Mouse (Mus musculus) bone marrow macrophage, adult 2 months (primary cell): ENCODE results near the gene Tgfbi. TPM values are rescaled to one million over a fixed set of nuclear protein-coding genes. Genes with fewer than 3 reads are reported as not detected.

Experiments
- H3K27ac ChIP-seq: 2 replicates; pipeline ENCODE4 v1.5.1; 2012; ENCODE audit warnings: low read depth, low read length; ENCODE audit not compliant: insufficient read depth
- H3K4me1 ChIP-seq: 2 replicates; pipeline ENCODE4 v1.6.1; 2012; ENCODE audit warnings: low read length; ENCODE audit not compliant: control insufficient read depth, insufficient read depth
- H3K4me3 ChIP-seq: 2 replicates; pipeline ENCODE4 v1.5.1; 2012; ENCODE audit warnings: mild to moderate bottlenecking, low read length, moderate library complexity; ENCODE audit not compliant: insufficient read depth
- CTCF ChIP-seq: IDR thresholded peaks from 2 replicates; pipeline ENCODE4 v1.5.1; 2012; ENCODE audit warnings: low read depth, mild to moderate bottlenecking, low read length, moderate library complexity
- POLR2A ChIP-seq: IDR thresholded peaks from 2 replicates; pipeline ENCODE4 v1.6.1; 2012; ENCODE audit warnings: mild to moderate bottlenecking, low read depth, low read length, borderline replicate concordance
- polyA plus RNA-seq: library from polyadenylated mRNA; stranded (reverse); fragments of >200 nt; gene quantifications from 2 replicates; pipeline ENCODE4 v1.2.4, GENCODE M21; 2012; ENCODE audit not compliant: missing spikeins, insufficient read depth, insufficient read length

Tgfbi gene
- 386 and 398 TPM in 2 replicates for polyA plus RNA-seq

DNA sequence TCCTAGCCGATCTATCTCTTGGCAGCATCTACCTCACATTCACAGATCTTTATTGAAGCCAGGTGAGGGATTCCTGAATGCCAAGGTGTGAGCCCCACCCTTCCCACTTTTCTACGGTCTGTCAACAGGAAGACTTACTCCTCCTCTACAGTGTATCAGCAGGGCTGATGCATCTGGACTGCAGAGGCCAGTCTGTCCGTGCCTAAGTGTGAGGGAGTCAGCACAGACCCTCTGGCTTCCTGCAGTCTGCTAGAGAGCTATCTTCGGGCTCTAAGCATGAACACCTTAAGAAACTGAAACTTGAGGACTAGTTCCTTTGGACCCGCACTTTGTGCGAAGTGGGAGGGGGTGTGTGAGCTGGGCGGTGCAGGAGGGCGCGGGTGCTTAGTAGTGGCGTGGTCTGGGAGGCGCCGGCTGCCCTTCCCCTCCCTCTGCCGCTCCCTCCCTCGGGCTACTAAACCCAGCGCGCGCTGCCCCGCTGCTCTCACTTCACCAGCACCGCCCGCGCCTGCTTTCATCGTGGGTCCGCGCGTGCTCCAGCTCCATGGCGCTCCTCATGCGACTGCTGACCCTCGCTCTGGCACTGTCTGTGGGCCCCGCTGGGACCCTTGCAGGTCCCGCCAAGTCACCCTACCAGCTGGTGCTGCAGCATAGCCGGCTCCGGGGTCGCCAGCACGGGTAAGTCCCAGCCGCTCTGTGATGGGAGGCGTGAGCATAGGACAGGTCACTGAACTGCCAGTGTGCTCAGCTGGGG lies at the start of gene Tgfbi:
Gene Tgfbi, plus strand, starts transcription at position 421 of the 754 bp plus-strand sequence.
- H3K4me3 ChIP-seq = peak within 1 kb of the TSS; percentile 63
- H3K27ac ChIP-seq = no peak within 1 kb of the TSS
- H3K4me1 ChIP-seq = peaks cover 39% of the 10 kb centered on the region
- TF ChIP-seq POLR2A (no peak; the same call in 1 of the 2 replicates), CTCF (no peak)

- Histone ChIP-seq H3K4me3 (no peak overlapping the region), H3K4me1 (no peaks in the 10 kb centered on the region), H3K27ac (no peak overlapping the region)
- no peak for TF ChIP-seq POLR2A
These were observed 49.4 kb upstream of the Tgfbi start for GRCm38 (mm10) chr13:56559841-56560370.

- no peak overlapping the region for H3K27ac ChIP-seq
- H3K4me3 ChIP-seq = no peak overlapping the region
- TF ChIP-seq POLR2A (no peak), CTCF (no peak)
- no peaks in the 10 kb centered on the region for H3K4me1 ChIP-seq
These were observed 48.2 kb upstream of the Tgfbi start for GRCm38 (mm10) chr13:56561129-56561528.

- H3K27ac ChIP-seq = no peak overlapping the region
- H3K4me1 ChIP-seq = no peaks in the 10 kb centered on the region
- TF ChIP-seq CTCF = peak; percentile 78
- no peak for TF ChIP-seq POLR2A
- no peak overlapping the region for H3K4me3 ChIP-seq
These were observed 46.2 kb upstream of the Tgfbi start for GRCm38 (mm10) chr13:56563075-56563474.

- TF ChIP-seq POLR2A (no peak), CTCF (no peak)
- Histone ChIP-seq H3K4me3 (no peak overlapping the region), H3K4me1 (no peaks in the 10 kb centered on the region), H3K27ac (no peak overlapping the region)
These were observed 43.0 kb upstream of the Tgfbi start for GRCm38 (mm10) chr13:56566336-56566735.

DNA sequence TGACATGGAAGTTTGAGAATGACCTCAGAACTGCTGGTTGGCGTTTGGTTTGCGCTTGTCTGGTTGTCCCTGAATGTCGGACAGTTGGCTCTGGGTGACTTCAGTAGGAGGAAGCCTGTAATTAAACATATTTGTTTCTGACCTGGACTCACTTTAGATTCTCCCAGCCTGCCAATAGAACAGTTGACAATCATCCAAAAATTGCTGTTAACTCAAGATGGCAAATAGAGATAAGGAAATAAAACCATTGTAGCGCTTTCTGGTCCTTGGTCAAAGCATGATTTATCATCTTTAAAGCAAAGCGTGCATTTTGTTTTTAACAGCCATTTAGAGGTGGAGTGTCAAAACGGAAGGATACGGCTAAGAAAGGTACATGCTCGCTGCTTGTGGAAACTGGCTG lies 37.7 kb upstream of the Tgfbi start:
- Histone ChIP-seq H3K4me1 (no peaks in the 10 kb centered on the region), H3K27ac (no peak overlapping the region), H3K4me3 (no peak overlapping the region)
- no peak for TF ChIP-seq POLR2A
- TF ChIP-seq CTCF = no peak

DNA sequence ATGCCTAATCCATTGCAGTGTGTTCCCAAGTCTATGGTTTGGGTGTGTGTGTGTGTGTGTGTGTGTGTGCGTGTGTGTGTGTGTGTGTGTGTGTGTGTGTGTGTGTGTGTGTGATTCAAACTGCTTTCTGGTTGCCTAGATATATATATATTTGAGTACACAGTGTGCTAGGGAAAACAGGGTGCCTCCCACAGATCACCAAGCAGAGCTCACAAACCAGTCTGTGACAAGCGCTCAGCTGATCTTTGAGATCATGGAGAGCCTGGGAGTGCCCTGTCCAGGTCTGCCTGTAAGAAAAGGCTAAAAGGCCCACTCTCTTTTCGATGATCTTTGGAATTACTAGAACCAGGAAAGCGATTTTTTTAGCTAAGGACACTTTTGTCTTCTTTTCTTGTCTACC lies 34.2 kb upstream of the Tgfbi start:
- Histone ChIP-seq H3K4me3 (no peak overlapping the region), H3K4me1 (no peaks in the 10 kb centered on the region), H3K27ac (no peak overlapping the region)
- TF ChIP-seq POLR2A (no peak), CTCF (no peak)

- H3K4me1 ChIP-seq = no peaks in the 10 kb centered on the region
- TF ChIP-seq CTCF = peak; percentile 81
- no peak for TF ChIP-seq POLR2A
- H3K4me3 ChIP-seq = no peak overlapping the region
- no peak overlapping the region for H3K27ac ChIP-seq
These were observed 33.5 kb upstream of the Tgfbi start for GRCm38 (mm10) chr13:56575701-56576321.

DNA sequence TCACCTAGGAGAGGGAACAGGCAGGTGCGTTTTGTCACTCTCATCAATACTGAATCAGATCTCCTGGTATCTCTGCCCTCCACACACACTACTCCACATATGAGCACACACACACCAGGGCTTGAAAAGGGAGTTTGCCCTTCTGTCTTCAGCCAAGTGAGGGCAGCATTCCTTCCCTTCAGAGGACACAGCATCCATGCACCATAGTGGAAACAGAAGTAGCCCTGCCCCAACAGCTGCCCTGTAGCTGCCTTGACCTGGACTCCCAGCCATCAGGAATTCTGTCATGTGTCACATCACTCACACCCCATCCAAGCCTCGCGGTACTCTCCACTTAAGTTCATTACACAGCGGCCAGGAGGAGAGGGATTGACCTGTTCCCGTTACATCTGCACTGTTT lies 31.2 kb upstream of the Tgfbi start:
- TF ChIP-seq POLR2A (no peak), CTCF (no peak)
- no peak overlapping the region for H3K27ac ChIP-seq

DNA sequence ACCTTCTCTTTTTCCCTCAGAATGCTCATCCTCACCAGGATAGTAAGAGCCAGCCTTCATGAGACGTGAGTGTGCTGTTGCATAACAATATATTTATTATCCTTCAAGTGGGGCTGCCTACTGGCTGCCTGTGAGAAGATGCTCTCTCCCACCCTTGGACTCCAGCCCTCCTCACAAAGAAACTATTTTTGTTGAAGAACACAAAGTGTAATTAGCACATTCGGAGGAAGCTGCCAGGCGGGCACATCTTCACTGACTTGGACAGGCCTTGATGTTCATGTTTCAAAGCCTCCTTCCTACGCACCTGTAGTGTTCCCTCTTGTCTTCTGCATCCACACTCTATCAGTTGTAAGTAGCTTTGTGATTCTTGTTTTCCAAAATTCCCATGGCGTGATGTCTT lies 28.9 kb upstream of the Tgfbi start:
- TF ChIP-seq CTCF = no peak
- TF ChIP-seq POLR2A = no peak
- H3K27ac ChIP-seq = no peak overlapping the region
- no peak overlapping the region for H3K4me3 ChIP-seq
- peaks cover 12% of the 10 kb centered on the region for H3K4me1 ChIP-seq

More for the DNA sequence above, 31.2 kb upstream of the Tgfbi start:
- peaks cover 12% of the 10 kb centered on the region for H3K4me1 ChIP-seq
- no peak overlapping the region for H3K4me3 ChIP-seq
